Mouse (Mus musculus): Measurements from ENCODE around the gene Wnt16. TPM values are rescaled to one million over a fixed set of nuclear protein-coding genes. Genes with fewer than 3 reads are reported as not detected.

Wnt16 gene
- not detected for polyA plus RNA-seq (2017; shearing (Covaris generic))

DNA sequence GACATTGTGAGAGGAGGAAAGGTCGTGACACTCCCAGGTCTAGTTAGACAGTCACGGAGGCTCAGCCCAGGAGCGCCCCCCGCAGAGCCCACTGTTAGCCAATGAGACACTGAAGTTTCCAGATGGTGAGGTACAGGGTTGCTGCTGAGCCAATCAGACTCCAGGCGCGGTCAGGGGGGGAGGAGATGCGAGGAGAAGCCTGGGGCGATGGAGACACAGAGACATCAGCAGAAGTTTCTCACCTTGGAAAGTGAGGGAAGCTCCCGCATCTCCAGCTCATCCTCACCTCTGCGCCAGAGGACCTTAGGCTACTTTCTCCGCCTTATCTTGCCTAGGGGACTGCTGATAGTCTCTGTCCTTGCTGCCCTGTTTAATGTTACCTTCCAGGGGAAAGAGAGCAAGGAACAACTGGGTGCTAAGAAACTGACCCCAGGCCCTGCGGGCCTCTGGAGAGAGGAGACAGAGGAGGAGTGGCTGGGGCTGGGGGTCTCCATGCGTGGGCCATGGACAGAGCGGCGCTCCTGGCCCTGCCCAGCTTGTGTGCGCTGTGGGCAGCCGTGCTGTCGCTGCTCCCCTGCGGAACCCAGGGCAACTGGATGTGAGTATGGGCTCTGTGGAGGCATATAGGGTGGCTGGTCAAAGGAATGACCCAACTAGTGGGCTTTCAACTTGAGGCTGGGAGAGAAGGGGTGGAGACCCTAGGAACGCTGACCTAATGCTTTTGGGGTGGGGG is at the start of gene Wnt16:
Wnt16 (plus strand) TSS at position 224 of the 733 bp plus-strand sequence.

Other genes starting within 250 kb of the Wnt16 start
- 64.8 TPM for gene Fam3c, start 68.0 kb downstream of the Wnt16 start, polyA plus RNA-seq (2017; shearing (Covaris generic))

Data from effector memory CD4-positive, alpha-beta T cell, adult 7 months (primary cell).